Mouse (Mus musculus) erythroblast, embryonic 14.5 days (primary cell): Measurements from ENCODE around the gene Rcc2. TPM values are rescaled to one million over a fixed set of nuclear protein-coding genes. Genes with fewer than 3 reads are reported as not detected.

ENCODE experiments used
- H3K27me3 ChIP-seq: 2 replicates; pipeline ENCODE4 v1.6.1; 2012; ENCODE audit warnings: inconsistent platforms; ENCODE audit not compliant: control insufficient read depth
- H3K36me3 ChIP-seq: 2 replicates; pipeline ENCODE4 v1.6.1; 2012; ENCODE audit warnings: mild to moderate bottlenecking, inconsistent platforms; ENCODE audit not compliant: control insufficient read depth
- H3K4me1 ChIP-seq: 2 replicates; pipeline ENCODE4 v1.6.1; 2012; ENCODE audit warnings: inconsistent platforms; ENCODE audit not compliant: control insufficient read depth
- H3K4me3 ChIP-seq: replicated peaks from 2 replicates; pipeline ENCODE3; 2012; ENCODE audit warnings: moderate library complexity, mild to moderate bottlenecking, inconsistent platforms
- H3K9me3 ChIP-seq: 2 replicates; pipeline ENCODE4 v1.6.1; 2012; ENCODE audit warnings: low read length, inconsistent platforms, mixed read lengths; ENCODE audit not compliant: control insufficient read depth
- GATA1 ChIP-seq: IDR thresholded peaks from 2 replicates; pipeline ENCODE4 v1.6.1; 2012; ENCODE audit warnings: low read length, inconsistent platforms, mixed read lengths
- TAL1 ChIP-seq: IDR thresholded peaks from 3 replicates; pipeline ENCODE4 v1.6.1; 2012; ENCODE audit warnings: low read length, inconsistent platforms, mixed read lengths
- polyA plus RNA-seq: library from polyadenylated mRNA; stranded (reverse); fragments of >175 nt; gene quantifications from 2 replicates; pipeline ENCODE4 v1.2.3, GENCODE M21; 2012

Gene Rcc2
- polyA plus RNA-seq, 1 experiment: 31.0 TPM

DNA sequence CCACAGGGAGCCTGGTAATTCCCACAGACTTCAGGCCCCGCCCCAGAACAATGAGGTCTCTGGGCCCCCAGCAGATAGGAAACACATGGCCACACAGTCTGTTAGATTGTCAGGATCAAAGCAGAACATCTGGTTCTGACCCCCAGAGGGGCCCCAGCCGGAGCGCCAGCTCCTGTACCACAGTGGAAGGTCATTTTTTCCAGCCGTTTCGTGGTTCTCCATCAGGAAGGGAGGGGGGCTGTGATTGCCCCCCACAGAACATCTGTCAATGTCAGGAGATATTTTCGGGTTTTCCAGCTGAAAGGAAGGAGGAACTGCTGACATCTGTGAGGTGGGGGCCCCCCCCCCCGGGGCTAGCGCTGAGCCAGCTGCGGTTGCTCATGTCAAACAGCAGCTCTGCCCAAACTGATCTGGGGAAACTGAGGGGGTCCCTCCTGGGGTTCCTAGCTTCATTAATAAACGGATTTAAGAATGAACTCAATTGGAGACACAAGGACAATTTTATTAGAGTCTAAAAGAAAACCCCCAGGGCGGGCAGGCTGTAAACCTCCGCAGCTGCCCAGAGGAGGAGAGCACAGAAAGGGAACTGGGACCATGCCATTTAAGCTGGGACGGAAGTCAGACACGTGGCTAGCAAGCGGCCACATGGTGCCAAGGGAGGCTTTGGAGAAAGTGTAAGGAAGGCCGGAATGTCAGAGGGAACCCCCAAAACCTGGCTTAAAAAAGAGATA, 16.0 kb upstream of the Rcc2 start:
- H3K9me3 ChIP-seq: no peaks in the 10 kb centered on the region
- no peaks in the 10 kb centered on the region for H3K27me3 ChIP-seq
- H3K36me3 ChIP-seq: no peaks in the 10 kb centered on the region; the same call in 1 of the 2 replicates
- TF ChIP-seq GATA1: peak; percentile 50
- peak; percentile 54; the same call in 2 of the 3 replicates for TF ChIP-seq TAL1
- H3K4me1 ChIP-seq: peaks cover 79% of the 10 kb centered on the region
- H3K4me3 ChIP-seq: peak overlapping the region; percentile 61

DNA sequence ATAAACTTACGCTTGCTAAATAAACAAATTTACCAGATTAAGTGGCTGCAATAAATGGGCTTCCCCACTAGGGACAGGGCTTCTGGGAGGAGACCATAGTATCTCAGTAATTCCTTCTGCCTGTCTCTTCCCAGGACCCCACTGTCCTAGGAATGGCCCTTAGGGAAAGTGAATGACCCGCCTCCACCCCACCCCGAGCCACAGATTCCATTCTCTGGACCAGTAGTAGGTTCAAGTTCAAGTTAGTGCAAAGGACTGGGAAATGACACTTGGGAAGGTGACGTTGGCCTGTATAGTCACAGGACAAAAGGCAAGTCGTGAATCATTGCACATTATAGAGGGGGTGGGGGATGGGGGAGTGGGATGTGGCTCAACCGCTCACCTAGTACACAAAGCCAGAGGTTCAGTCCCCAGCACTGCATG, 15.4 kb upstream of the Rcc2 start:
- Histone ChIP-seq H3K27me3 (no peaks in the 10 kb centered on the region), H3K36me3 (no peaks in the 10 kb centered on the region; the same call in 1 of the 2 replicates), H3K4me3 (peak overlapping the region; percentile 61), H3K4me1 (peaks cover 80% of the 10 kb centered on the region), H3K9me3 (no peaks in the 10 kb centered on the region)
- TF ChIP-seq TAL1 (no peak), GATA1 (no peak)

- Histone ChIP-seq H3K4me1 (peaks cover 82% of the 10 kb centered on the region), H3K36me3 (peaks cover 2% of the 10 kb centered on the region), H3K27me3 (no peaks in the 10 kb centered on the region), H3K4me3 (no peak overlapping the region), H3K9me3 (no peaks in the 10 kb centered on the region)
- TF ChIP-seq TAL1: no peak
- no peak for TF ChIP-seq GATA1
These were observed 12.1 kb upstream of the Rcc2 start for GRCm38 (mm10) chr4:140688044-140688825.

GRCm38 (mm10) chr4:140688826-140689425, 11.4 kb upstream of the Rcc2 start:
- H3K4me3 ChIP-seq: no peak overlapping the region
- peaks cover 2% of the 10 kb centered on the region for H3K36me3 ChIP-seq
- no peak for TF ChIP-seq TAL1
- no peak for TF ChIP-seq GATA1
- H3K9me3 ChIP-seq: no peaks in the 10 kb centered on the region
- peaks cover 81% of the 10 kb centered on the region for H3K4me1 ChIP-seq
- H3K27me3 ChIP-seq: no peaks in the 10 kb centered on the region

- H3K9me3 ChIP-seq: no peaks in the 10 kb centered on the region
- no peak overlapping the region for H3K4me3 ChIP-seq
- TF ChIP-seq TAL1: no peak
- peaks cover 78% of the 10 kb centered on the region for H3K4me1 ChIP-seq
- no peaks in the 10 kb centered on the region for H3K27me3 ChIP-seq
- H3K36me3 ChIP-seq: peaks cover 3% of the 10 kb centered on the region
These were observed 10.3 kb upstream of the Rcc2 start for GRCm38 (mm10) chr4:140689873-140690655.

- Histone ChIP-seq H3K36me3 (peaks cover 5% of the 10 kb centered on the region), H3K4me3 (no peak overlapping the region), H3K27me3 (no peaks in the 10 kb centered on the region), H3K9me3 (no peaks in the 10 kb centered on the region), H3K4me1 (peaks cover 81% of the 10 kb centered on the region)
- TF ChIP-seq GATA1: no peak
- TF ChIP-seq TAL1: no peak
These were observed 8.9 kb upstream of the Rcc2 start for GRCm38 (mm10) chr4:140691481-140691880.

GRCm38 (mm10) chr4:140693513-140693912, 6.8 kb upstream of the Rcc2 start:
- Histone ChIP-seq H3K4me1 (peaks cover 80% of the 10 kb centered on the region), H3K9me3 (no peaks in the 10 kb centered on the region), H3K4me3 (no peak overlapping the region), H3K36me3 (peaks cover 5% of the 10 kb centered on the region), H3K27me3 (no peaks in the 10 kb centered on the region)
- TF ChIP-seq TAL1 (no peak), GATA1 (no peak)

DNA sequence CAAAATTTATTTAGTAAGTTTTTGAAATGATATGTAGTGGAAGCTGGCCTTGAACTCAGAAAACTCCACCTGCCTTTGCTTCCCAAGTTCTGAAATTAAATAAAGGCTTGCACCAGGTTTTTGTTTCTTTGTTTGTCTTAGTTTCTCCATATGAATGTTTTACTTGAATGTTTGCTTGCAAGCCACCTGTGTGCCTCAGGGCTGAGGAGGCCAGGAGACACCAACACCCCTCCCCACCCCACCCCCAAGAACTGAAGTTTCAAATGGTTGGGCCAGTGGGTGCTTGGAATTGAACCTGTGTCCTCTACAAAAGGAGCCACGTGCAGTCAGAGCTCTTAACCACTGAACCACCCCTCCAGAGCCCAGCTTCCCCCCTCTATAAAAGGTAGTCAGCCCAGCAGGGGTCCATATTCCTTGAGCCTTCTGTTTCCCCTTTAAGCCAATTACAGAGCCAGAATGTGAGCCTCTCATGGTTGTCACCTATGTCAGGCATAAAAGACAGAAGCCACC, 5.7 kb upstream of the Rcc2 start:
- peaks cover 80% of the 10 kb centered on the region for H3K4me1 ChIP-seq
- TF ChIP-seq GATA1 (no peak), TAL1 (no peak)
- H3K4me3 ChIP-seq: peak overlapping the region; percentile 61
- H3K9me3 ChIP-seq: no peaks in the 10 kb centered on the region
- no peaks in the 10 kb centered on the region for H3K27me3 ChIP-seq
- peaks cover 5% of the 10 kb centered on the region for H3K36me3 ChIP-seq
